Mouse (Mus musculus) bone marrow macrophage, adult 2 months (primary cell): ENCODE results near the gene Krt78.

ENCODE experiments used
- CTCF ChIP-seq: IDR thresholded peaks from 2 replicates; pipeline ENCODE4 v1.5.1; 2012; ENCODE audit warnings: low read depth, mild to moderate bottlenecking, low read length, moderate library complexity
- POLR2A ChIP-seq: IDR thresholded peaks from 2 replicates; pipeline ENCODE4 v1.6.1; 2012; ENCODE audit warnings: mild to moderate bottlenecking, low read depth, low read length, borderline replicate concordance

DNA sequence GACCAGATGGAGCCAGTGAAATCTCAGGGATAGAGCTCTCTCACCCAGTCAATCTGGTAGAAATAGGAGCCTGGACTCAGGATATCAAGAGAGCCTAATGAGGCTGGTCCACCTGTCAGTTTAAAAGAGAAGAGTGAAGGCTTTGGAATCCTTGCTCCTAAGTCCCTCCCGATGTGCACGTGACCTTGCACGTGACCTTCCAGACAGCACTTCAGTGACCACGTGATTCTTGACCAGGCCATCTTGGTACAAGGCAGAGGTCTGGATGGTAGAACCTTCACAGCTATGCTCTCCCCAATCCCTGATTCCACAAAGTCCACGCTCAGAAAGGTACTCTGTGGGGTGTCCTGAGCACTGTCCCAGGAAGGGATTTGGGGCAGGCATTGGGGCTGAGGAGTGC is 49.2 kb downstream of the Krt78 start:
- TF ChIP-seq CTCF (no peak), POLR2A (no peak)
